Mouse (Mus musculus): ENCODE data around the gene Otx2. TPM values are rescaled to one million over a fixed set of nuclear protein-coding genes. Genes with fewer than 3 reads are reported as not detected.

The Otx2 gene
- polyA plus RNA-seq, 2 experiments: 0.04 TPM; not detected in 1

DNA sequence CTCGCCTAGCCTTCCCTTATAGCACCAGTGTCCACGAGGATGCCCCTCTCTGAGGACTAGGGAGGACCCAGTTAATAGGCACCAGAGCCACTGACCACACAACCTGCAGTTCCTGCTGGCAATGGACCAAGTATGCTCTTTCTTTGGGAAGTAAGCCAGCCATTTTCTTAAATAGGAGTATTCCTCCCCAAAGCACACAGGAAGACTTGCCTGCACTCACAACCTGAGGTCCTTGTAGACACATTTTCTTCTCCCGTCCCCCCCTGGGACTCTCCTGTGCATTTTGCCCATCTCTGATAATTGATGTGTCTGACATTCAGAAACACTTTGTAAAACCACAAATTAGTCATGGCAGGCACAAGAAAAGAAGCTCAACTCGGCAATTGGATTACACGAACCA is 57.3 kb downstream of the Otx2 start:
- ATAC-seq (ENCODE audit: low FRiP score, low read depth) (no peak), DNase-seq (ENCODE audit: low spot score) (no peak)
- no peaks in the 10 kb centered on the region for H3K9me3 ChIP-seq (ENCODE audit: control insufficient read depth, low read length)
- no peaks in the 10 kb centered on the region for H3K27me3 ChIP-seq (ENCODE audit: control insufficient read depth, insufficient read depth, low read length)
- no peak overlapping the region for H3K4me2 ChIP-seq (replicated peaks; ENCODE audit: low read depth, low read length, severe bottlenecking)
- H3K36me3 ChIP-seq (ENCODE audit: control insufficient read depth, insufficient read depth, low read length): no peaks in the 10 kb centered on the region
- WGBS: 73% methylated on average over 5 of the region's 5 CpGs
- H3K27ac ChIP-seq (replicated peaks; ENCODE audit: low read depth, low read length): no peak overlapping the region
- H3K9ac ChIP-seq (ENCODE audit: low read depth, low read length, severe bottlenecking): no peak overlapping the region
- 0 out of 2 replicates have a peak, but pooled peaks cover 2% of the 10 kb centered on the region for H3K4me1 ChIP-seq (ENCODE audit: control insufficient read depth, insufficient read depth, low read length)
- no peak overlapping the region for H3K4me3 ChIP-seq (replicated peaks; ENCODE audit: low read length)
- no peak for TF ChIP-seq POLR2A (IDR thresholded peaks at IDR 0.05; ENCODE audit: borderline replicate concordance, extremely low read depth, insufficient read depth, insufficient read length)

DNA sequence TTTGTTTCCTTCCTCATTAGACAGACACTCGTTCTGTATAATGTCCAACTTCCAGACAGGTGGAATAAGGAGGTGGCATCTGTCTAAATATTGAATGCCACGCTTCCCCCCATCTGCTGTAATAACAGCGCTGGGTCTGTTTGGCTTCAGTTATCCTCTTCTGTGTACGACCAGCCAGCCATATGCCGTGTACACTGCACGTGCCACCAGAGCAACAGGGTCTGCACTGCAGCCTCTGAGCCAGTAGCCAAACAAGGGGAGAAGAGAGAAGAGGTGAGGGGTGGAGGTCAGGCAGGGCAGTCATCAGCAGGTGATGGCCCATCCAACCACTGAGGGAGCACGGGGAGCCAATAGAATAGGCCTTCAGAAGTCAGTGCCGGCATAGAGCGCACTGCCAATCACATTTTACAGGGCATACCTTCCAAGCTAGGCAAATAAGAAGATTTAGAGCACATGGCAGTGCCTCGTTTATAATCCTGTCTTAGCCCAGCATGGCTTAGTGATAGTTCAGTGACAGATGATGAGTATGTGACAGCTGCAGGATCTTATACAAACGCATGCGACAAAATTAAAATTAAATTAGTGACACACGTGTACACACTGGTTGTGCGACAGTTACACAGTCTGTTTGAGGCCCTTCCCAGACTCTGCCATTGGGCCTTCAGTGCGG is 64.8 kb downstream of the Otx2 start:
- Histone ChIP-seq H3K4me3 (replicated peaks; ENCODE audit: low read length) (no peak overlapping the region), H3K27me3 (ENCODE audit: control insufficient read depth, insufficient read depth, low read length) (no peaks in the 10 kb centered on the region), H3K9ac (ENCODE audit: low read depth, low read length, severe bottlenecking) (no peak overlapping the region), H3K27ac (replicated peaks; ENCODE audit: low read depth, low read length) (no peak overlapping the region), H3K9me3 (ENCODE audit: control insufficient read depth, low read length) (no peaks in the 10 kb centered on the region), H3K36me3 (ENCODE audit: control insufficient read depth, insufficient read depth, low read length) (no peaks in the 10 kb centered on the region), H3K4me1 (ENCODE audit: control insufficient read depth, insufficient read depth, low read length) (no peaks in the 10 kb centered on the region), H3K4me2 (replicated peaks; ENCODE audit: low read depth, low read length, severe bottlenecking) (no peak overlapping the region)
- ATAC-seq (ENCODE audit: low FRiP score, low read depth) (no peak), DNase-seq (ENCODE audit: low spot score) (no peak)
- no peak for TF ChIP-seq POLR2A (IDR thresholded peaks at IDR 0.05; ENCODE audit: borderline replicate concordance, extremely low read depth, insufficient read depth, insufficient read length)
- 71% methylated on average over 14 of the region's 15 CpGs for WGBS

Other genes with a start within 250 kb of the Otx2 start
- 19.9 and 22.6 TPM in 2 replicates for gene Tmem260, start 227.7 kb downstream of the Otx2 start, polyA plus RNA-seq (2012; rRNA removed)
- 25.7 and 30.2 TPM in 2 replicates for gene Tmem260, start 227.7 kb downstream of the Otx2 start, polyA plus RNA-seq (2014; fragmentation: Nextera tagmentation; extraction: Ambion mirVana)